Mouse (Mus musculus) lung, adult 2 months (tissue): ENCODE measurements at regions not wholly inside any gene's neighbourhood (a gene's known extent, or its start where the extent isn't known, plus 50 kb on each side); places are given as distances from the start of the nearest gene placed in this dataset.

Experiments used
- CTCF ChIP-seq: fragments of 200-500 bp; IDR thresholded peaks from 2 replicates; pipeline ENCODE4 v1.5.1; 2011; ENCODE audit warnings: mild to moderate bottlenecking, low read length, control low read depth; ENCODE audit not compliant: insufficient read depth
- POLR2A ChIP-seq: fragments of 200-500 bp; IDR thresholded peaks from 2 replicates; pipeline ENCODE4 v1.6.1; 2011; ENCODE audit warnings: low read depth, mild to moderate bottlenecking, control low read depth, low read length, borderline replicate concordance; ENCODE audit errors: extremely low read depth

DNA sequence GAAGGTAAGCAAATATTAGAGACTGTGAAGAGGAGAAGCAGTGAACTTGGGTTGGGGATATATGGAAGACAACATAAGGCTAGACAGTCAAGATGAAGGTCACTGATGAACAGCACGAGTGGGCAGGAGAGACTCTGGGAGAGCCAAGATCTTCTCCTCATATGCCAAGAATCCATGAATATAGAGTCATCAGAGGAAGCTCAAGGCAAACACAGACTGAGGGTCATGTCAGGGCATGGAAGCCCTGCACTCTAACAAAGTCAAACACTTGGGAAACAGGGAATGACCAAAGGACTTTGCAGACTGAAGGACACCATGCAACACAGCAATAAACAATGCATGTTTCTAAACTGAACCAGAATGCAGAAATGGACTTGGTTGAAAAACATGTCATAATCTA, 351.4 kb downstream of the Hs3st3b1 start:
- TF ChIP-seq CTCF (no peak), POLR2A (no peak)
